Comparison of ENCODE assay signal across 18 mouse cellular contexts in the genomic region with DNA sequence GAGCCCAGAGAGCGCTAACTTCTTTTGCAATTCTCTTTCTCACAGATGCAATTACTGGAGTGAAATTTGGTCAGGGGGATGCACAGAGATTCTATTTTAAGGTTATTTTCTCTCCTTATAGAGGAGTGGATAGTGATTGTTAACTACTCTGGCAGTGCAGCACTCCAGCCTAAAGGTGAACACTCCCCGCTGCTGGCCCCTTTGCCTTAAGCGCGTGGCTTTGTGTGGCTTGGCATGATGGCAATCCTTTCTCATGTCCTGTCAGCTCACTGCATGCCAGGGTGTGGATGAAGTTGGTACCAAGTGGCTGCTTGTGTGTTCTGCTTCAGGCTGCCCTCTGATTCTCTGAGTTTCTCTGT.
DNase-seq lines count a peak whose midpoint lies in the region; ATAC-seq and TF ChIP-seq lines count a peak whose summit lies in the region.
"Had no signal": no experiment of that assay in that cellular context is flagged by ENCODE, and none has a peak within 500 bp of the region (broad histone marks: within the 10 kb centered on the region; RNA-seq: fewer than 3 reads in every experiment).

No protein-coding gene starts in this region.

- ATAC-seq in forebrain, embryonic 12.5 days (ENCODE audit: low FRiP score) = peak; percentile 56
- ATAC-seq in forebrain, postnatal 0 days = no peak
- peak; percentile 50 for ATAC-seq in forebrain, embryonic 14.5 days
- peak; percentile 48; the same call in 1 of the 2 replicates for ATAC-seq in hindbrain, embryonic 16.5 days
- peak; percentile 43 for ATAC-seq in midbrain, embryonic 16.5 days

- H3K9me3 ChIP-seq in forebrain, embryonic 12.5 days = no peaks in the 10 kb centered on the region
- H3K9me3 ChIP-seq in forebrain, postnatal 0 days (ENCODE audit: low read length) = no peaks in the 10 kb centered on the region
- no peaks in the 10 kb centered on the region for H3K9me3 ChIP-seq in forebrain, embryonic 14.5 days (replicated peaks; ENCODE audit: control insufficient read depth, low read length)
- H3K9me3 ChIP-seq in hindbrain, embryonic 16.5 days (ENCODE audit: control insufficient read depth, low read length) = no peaks in the 10 kb centered on the region
- no peaks in the 10 kb centered on the region for H3K9me3 ChIP-seq in midbrain, embryonic 16.5 days (replicated peaks; ENCODE audit: control insufficient read depth, low read length, poor library complexity, severe bottlenecking)
- H3K9me3 ChIP-seq: intestine, embryonic 15.5 days; lung, embryonic 15.5 days had no signal

- H3K4me3 ChIP-seq in forebrain, embryonic 12.5 days (replicated peaks) = no peak overlapping the region
- no peak overlapping the region for H3K4me3 ChIP-seq in forebrain, postnatal 0 days (ENCODE audit: low read depth, low read length)
- no peak overlapping the region for H3K4me3 ChIP-seq in forebrain, embryonic 14.5 days (ENCODE audit: low read depth, low read length)
- no peak overlapping the region for H3K4me3 ChIP-seq in hindbrain, embryonic 16.5 days (ENCODE audit: low read length)
- H3K4me3 ChIP-seq in midbrain, embryonic 16.5 days (ENCODE audit: low read depth, low read length) = no peak overlapping the region
- no peak overlapping the region for H3K4me3 ChIP-seq in lung, adult 2 months (replicated peaks; ENCODE audit: extremely low read depth, low read depth, low read length)
- H3K4me3 ChIP-seq in kidney, adult 2 months (ENCODE audit: insufficient read depth, low read depth, low read length) = no peak overlapping the region
- H3K4me3 ChIP-seq: intestine, embryonic 15.5 days; lung, embryonic 15.5 days had no signal

- no peak overlapping the region for H3K9ac ChIP-seq in forebrain, embryonic 12.5 days
- no peak overlapping the region for H3K9ac ChIP-seq in forebrain, postnatal 0 days
- no peak overlapping the region for H3K9ac ChIP-seq in forebrain, embryonic 14.5 days (ENCODE audit: low read length)
- no peak overlapping the region for H3K9ac ChIP-seq in hindbrain, embryonic 16.5 days (ENCODE audit: low read depth, low read length)
- H3K9ac ChIP-seq in midbrain, embryonic 16.5 days (ENCODE audit: low read depth, low read length) = no peak overlapping the region
- H3K9ac ChIP-seq: intestine, embryonic 15.5 days; lung, embryonic 15.5 days had no signal

- no peaks in the 10 kb centered on the region for H3K27me3 ChIP-seq in forebrain, embryonic 12.5 days
- H3K27me3 ChIP-seq in forebrain, postnatal 0 days (ENCODE audit: insufficient read depth, low read length) = no peaks in the 10 kb centered on the region
- H3K27me3 ChIP-seq in forebrain, embryonic 14.5 days (replicated peaks; ENCODE audit: control insufficient read depth, insufficient read depth, low read length) = no peaks in the 10 kb centered on the region
- H3K27me3 ChIP-seq in hindbrain, embryonic 16.5 days (replicated peaks; ENCODE audit: control insufficient read depth, insufficient read depth, low read length) = no peaks in the 10 kb centered on the region; the same call in 1 of the 2 replicates
- no peaks in the 10 kb centered on the region for H3K27me3 ChIP-seq in midbrain, embryonic 16.5 days (ENCODE audit: control insufficient read depth, insufficient read depth, low read depth, low read length)
- no peaks in the 10 kb centered on the region for H3K27me3 ChIP-seq in kidney, adult 2 months (replicated peaks; ENCODE audit: control insufficient read depth, insufficient read depth, low read length)
- H3K27me3 ChIP-seq: intestine, embryonic 15.5 days; lung, embryonic 15.5 days had no signal

- WGBS in forebrain, embryonic 12.5 days = 48% methylated on average over 4 of the region's 4 CpGs
- WGBS in forebrain, postnatal 0 days = 47% methylated on average over 4 of the region's 4 CpGs
- 45% methylated on average over 4 of the region's 4 CpGs for WGBS in forebrain, embryonic 14.5 days
- WGBS in hindbrain, embryonic 16.5 days = 38% methylated on average over 4 of the region's 4 CpGs
- 35% methylated on average over 4 of the region's 4 CpGs for WGBS in midbrain, embryonic 16.5 days
- WGBS in lung, adult 2 months = 67% methylated on average over 4 of the region's 4 CpGs
- 57% methylated on average over 4 of the region's 4 CpGs for WGBS in kidney, adult 2 months

- H3K36me3 ChIP-seq in forebrain, embryonic 12.5 days (replicated peaks) = no peaks in the 10 kb centered on the region
- no peaks in the 10 kb centered on the region for H3K36me3 ChIP-seq in forebrain, postnatal 0 days (ENCODE audit: insufficient read depth)
- H3K36me3 ChIP-seq in forebrain, embryonic 14.5 days (ENCODE audit: control insufficient read depth, insufficient read depth, low read length) = no peaks in the 10 kb centered on the region
- H3K36me3 ChIP-seq in hindbrain, embryonic 16.5 days (ENCODE audit: control insufficient read depth, insufficient read depth, low read length) = no peaks in the 10 kb centered on the region
- no peaks in the 10 kb centered on the region for H3K36me3 ChIP-seq in midbrain, embryonic 16.5 days (ENCODE audit: control insufficient read depth, insufficient read depth, low read length)
- no peaks in the 10 kb centered on the region for H3K36me3 ChIP-seq in kidney, adult 2 months (ENCODE audit: control insufficient read depth, insufficient read depth, low read length)
- H3K36me3 ChIP-seq: intestine, embryonic 15.5 days; lung, embryonic 15.5 days had no signal

- H3K27ac ChIP-seq in forebrain, embryonic 12.5 days = peak overlapping the region; percentile 59; the same call in 1 of the 2 replicates
- H3K27ac ChIP-seq in forebrain, postnatal 0 days (ENCODE audit: low read depth, low read length) = no peak overlapping the region
- H3K27ac ChIP-seq in forebrain, embryonic 14.5 days (ENCODE audit: low read depth, low read length) = no peak overlapping the region
- H3K27ac ChIP-seq in hindbrain, embryonic 16.5 days (ENCODE audit: low read depth, low read length) = peak overlapping the region; percentile 71
- H3K27ac ChIP-seq in midbrain, embryonic 16.5 days (ENCODE audit: low read length) = peak overlapping the region; percentile 74
- H3K27ac ChIP-seq in kidney, adult 2 months (ENCODE audit: insufficient read depth, low read depth, low read length) = no peak overlapping the region
- H3K27ac ChIP-seq: intestine, embryonic 15.5 days; lung, embryonic 15.5 days; macrophage had no signal

- H3K4me1 ChIP-seq in forebrain, embryonic 12.5 days = peaks cover 13% of the 10 kb centered on the region
- H3K4me1 ChIP-seq in forebrain, postnatal 0 days (ENCODE audit: insufficient read depth) = 0 out of 2 replicates have a peak, but pooled peaks cover 2% of the 10 kb centered on the region
- peaks cover 8% of the 10 kb centered on the region for H3K4me1 ChIP-seq in forebrain, embryonic 14.5 days (ENCODE audit: control insufficient read depth, insufficient read depth, low read length)
- peaks cover 22% of the 10 kb centered on the region for H3K4me1 ChIP-seq in hindbrain, embryonic 16.5 days (ENCODE audit: control insufficient read depth, insufficient read depth, low read depth, low read length)
- H3K4me1 ChIP-seq in midbrain, embryonic 16.5 days (ENCODE audit: control insufficient read depth, insufficient read depth, low read length) = peaks cover 26% of the 10 kb centered on the region
- H3K4me1 ChIP-seq in lung, adult 2 months (ENCODE audit: control insufficient read depth, insufficient read depth, low read length) = no peaks in the 10 kb centered on the region
- H3K4me1 ChIP-seq in kidney, adult 2 months (ENCODE audit: control insufficient read depth, insufficient read depth, low read length) = no peaks in the 10 kb centered on the region
- H3K4me1 ChIP-seq: intestine, embryonic 15.5 days; lung, embryonic 15.5 days had no signal

- no peak for DNase-seq in forebrain, postnatal 0 days
- DNase-seq in forebrain, embryonic 14.5 days (ENCODE audit: low spot score) = peak; percentile 20
- DNase-seq in lung, adult 2 months = no peak
- DNase-seq in cerebellum, postnatal 36 days = no peak
- no peak for DNase-seq in kidney, adult 2 months
- DNase-seq: gastrocnemius, postnatal 14 days; heart, postnatal 14 days; kidney, postnatal 14 days; spleen, adult 18-20 months; thymus, adult 18-20 months had no signal

- TF ChIP-seq POLR2A in lung, adult 2 months (IDR thresholded peaks at IDR 0.05; ENCODE audit: borderline replicate concordance, extremely low read depth, low read depth, low read length) = no peak
- no peak for TF ChIP-seq POLR2A in kidney, adult 2 months (IDR thresholded peaks at IDR 0.05; ENCODE audit: low read depth, low read length)

- TF ChIP-seq CTCF in forebrain, postnatal 0 days (IDR thresholded peaks at IDR 0.05; ENCODE audit: low read depth) = no peak
- TF ChIP-seq CTCF in lung, adult 2 months (IDR thresholded peaks at IDR 0.05; ENCODE audit: insufficient read depth, low read length) = no peak
- no peak for TF ChIP-seq CTCF in kidney, adult 2 months (conservative IDR thresholded peaks at IDR 0.05; ENCODE audit: insufficient read depth, insufficient read length, low read depth, low read length)

- H3K4me2 ChIP-seq in forebrain, embryonic 12.5 days = no peak overlapping the region
- no peak overlapping the region for H3K4me2 ChIP-seq in forebrain, postnatal 0 days (ENCODE audit: low read depth)
- no peak overlapping the region for H3K4me2 ChIP-seq in forebrain, embryonic 14.5 days (ENCODE audit: low read length)
- H3K4me2 ChIP-seq in hindbrain, embryonic 16.5 days (ENCODE audit: low read length) = peak overlapping the region; percentile 25; the same call in 1 of the 2 replicates
- no peak overlapping the region for H3K4me2 ChIP-seq in midbrain, embryonic 16.5 days (ENCODE audit: low read length)
- H3K4me2 ChIP-seq: heart, embryonic 11.5 days; intestine, embryonic 15.5 days; liver, embryonic 11.5 days; lung, embryonic 15.5 days had no signal

Comparison
In these comparisons a context has a peak if more than half of its experiments do, and no peak if none do; other contexts are left out.
1. H3K27ac ChIP-seq: peak in forebrain, embryonic 12.5 days (single experiment), hindbrain, embryonic 16.5 days (single experiment) and midbrain, embryonic 16.5 days (single experiment); none in forebrain, postnatal 0 days (single experiment), forebrain, embryonic 14.5 days (single experiment) and kidney, adult 2 months (single experiment).